Mouse (Mus musculus): ENCODE results near the gene Ube2h.

DNA sequence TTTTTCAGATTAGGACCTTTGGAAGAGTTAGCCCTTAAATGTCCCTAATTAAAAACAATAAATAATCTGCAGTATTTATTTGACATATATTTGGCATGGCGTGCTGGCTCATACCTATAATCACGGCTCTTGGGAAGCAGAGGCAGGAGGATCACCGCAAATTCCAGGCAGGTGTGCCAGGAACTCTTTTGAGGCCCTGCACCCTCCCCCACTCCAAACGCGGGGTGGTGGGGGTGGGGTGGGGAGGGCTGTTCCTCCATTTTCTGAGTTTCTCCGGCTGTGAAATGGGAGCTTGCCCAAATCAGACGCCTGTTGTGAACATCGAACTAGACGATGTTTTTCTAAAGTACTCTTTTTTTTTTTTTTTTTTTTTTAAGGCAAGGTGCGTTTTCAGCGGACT, 125.3 kb downstream of the Ube2h start:
- TF ChIP-seq POLR2A (IDR thresholded peaks at IDR 0.05; ENCODE audit: borderline replicate concordance, insufficient read depth, low read length): no peak
- TF ChIP-seq CTCF (IDR thresholded peaks at IDR 0.05; ENCODE audit: borderline replicate concordance, insufficient read depth, low read depth, low read length): no peak
